Mouse (Mus musculus): ENCODE results near the gene Saa3. TPM values are rescaled to one million over a fixed set of nuclear protein-coding genes. Genes with fewer than 3 reads are reported as not detected.
"Not testable (repeated sequence)": the region's sequence is repeated elsewhere in the genome, so short reads cannot be mapped to it uniquely, and the experiment has no call there.

The Saa3 gene
- total RNA-seq (2021), result not detected
- long read RNA-seq, experiment 1, result 0 reads
- long read RNA-seq, experiment 2, result 0 reads

DNA sequence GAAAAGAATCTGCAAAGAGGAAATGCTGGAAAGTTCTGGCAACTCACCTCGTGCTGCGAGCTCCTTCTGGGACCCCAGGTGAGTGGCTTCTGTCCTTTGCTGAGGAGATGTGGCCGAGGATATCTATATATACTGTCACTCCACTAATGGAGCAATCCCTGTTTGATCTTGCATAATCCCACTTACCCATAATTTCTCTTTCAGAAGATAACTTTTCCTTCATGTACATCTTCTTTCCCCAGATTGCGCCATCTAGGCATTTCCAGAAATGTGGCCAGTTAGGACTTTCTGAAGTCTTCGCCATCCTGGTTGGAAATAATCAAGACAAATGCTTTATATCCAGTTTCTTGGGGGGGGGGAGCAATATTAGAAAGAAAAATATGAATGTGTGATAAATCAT, at the start of gene Saa3:
Gene Saa3 (minus strand): TSS at position 101 of the 400 bp plus-strand sequence.
- DNase-seq, result no peak

DNA sequence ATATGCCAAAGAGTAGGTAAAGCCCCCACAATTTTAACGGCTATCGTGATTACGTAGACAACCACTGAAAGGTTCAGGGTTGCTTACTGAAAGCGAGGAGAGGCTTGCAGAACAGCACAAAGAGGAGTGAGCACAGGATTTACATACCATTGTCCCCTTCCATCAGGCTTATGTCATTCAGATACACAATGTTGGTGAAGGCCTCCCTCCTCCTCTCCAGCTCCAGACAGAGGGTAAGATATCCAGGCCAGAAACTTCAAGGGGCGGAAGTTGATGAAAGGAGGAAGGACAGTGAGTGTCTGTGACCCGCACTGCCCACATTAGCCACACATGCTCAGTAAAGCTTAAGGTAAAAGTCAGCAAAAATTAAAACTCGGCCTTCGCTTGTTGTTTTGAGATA, 49.2 kb upstream of the Saa3 start:
- DNase-seq, result no peak

DNA sequence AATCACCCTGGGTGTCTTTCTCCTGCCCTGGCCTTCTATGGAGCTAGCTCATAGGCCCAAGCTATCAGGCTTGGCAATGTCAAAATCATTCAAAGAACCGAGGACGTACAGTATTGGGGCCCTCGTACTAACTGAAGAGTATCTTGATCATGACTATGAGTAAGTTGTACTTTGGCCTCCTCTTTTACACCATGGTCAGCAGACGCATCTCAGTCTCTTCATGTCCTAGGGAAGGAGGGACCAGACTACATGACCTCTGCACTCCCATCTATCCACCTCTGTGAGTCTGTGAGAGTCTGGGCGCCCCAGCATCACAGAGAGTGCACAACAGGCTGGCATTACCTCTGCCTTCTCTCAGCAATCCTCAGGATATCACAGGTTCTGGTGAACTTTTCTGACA, 47.1 kb upstream of the Saa3 start:
- DNase-seq, result no peak

DNA sequence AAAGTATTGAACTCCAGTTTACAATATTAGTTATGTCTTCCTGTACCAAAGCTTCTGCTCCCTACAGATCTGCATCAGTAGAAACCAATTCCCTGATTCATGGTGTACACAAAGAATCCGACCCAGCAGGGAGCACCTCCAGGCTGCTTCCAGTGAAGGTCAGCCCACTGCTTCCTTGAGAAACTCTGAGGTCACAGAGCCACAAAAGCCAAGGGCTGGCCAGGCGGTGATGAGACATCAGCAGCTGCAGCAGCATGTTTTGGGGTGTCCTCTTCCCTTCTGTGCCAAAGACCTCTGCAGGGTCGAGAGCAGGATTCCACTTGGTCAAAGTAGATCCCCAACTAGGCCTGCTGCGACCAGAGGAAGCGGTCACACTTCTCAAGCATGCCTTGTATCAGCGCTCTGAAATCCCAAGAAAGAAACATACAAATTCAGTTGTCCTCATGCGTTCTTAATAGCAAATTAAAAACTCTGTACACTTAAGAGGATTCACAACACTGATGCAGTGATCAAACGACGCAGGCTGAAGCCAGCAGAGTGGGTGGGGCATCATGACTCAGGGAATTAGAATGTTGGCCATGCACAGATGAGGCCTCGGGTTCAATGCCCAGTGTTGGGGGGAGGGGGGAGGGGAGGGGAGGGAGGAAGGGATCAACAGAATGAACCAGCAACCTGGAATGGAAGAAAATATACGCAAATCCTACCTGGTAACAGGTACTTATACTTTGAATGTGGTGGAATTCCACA, 45.7 kb upstream of the Saa3 start:
- DNase-seq, result no peak

DNA sequence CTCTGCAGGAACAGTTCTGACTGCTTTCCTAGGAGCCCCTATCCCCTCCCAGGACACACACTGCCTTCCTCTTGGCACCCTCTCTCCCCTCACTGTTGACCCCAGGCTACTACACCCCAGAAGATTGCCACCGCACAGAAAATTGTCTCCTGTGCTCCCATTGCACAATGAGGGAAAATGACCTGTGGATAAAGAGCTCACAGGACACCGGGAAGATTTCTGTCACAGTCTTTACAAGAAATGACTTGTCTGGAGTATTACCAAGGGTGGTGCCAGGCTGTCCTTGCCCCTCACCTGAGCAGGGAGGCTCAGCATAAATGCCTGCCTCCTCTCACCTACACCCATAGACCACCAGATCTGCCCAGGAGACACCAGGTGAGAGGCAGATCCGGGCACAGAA, 36.0 kb upstream of the Saa3 start, which contains the start of gene Saa2:
Gene Saa2 (plus strand): TSS at position 301 of the 400 bp plus-strand sequence.
- no peak for DNase-seq

DNA sequence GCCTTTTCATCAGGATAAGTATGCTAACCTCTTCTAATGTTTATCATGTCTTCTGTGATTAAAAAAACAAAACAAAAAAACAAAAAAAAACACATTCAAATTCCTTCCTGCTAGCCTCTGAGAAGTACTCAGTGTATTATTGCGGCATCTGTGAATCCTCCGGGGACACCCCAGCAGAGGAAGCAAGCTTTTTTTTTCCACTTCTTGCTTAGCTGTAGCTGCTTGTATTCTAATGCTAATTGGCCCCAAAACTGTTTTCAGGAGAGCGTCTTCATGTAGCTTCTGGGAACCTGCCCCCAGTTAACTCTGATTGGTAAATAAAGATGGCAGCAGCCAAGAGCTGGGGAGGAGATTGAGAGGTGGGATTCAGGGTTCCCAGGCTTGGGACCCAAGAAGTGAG, 33.0 kb upstream of the Saa3 start:
- DNase-seq, result no peak

DNA sequence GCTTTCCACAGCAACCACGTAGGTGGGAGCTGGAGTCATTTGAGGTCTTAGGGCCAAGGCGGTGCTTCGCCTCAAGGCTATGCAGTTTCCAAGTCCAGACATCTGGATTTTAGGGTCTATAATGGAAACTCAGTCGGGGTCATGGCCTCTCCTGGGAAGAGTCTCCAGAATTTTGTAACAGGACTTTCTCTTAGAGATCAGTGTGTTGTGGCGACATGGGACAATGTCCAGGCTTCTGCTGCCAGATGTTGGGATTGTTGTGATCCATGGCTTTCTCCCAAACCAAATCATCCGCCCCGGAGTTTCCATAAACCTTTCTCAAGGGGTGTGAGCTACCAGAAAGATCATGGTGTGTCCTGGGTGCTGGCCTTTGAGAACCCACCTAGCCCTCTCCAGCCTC, 30.9 kb upstream of the Saa3 start:
- no peak for DNase-seq

DNA sequence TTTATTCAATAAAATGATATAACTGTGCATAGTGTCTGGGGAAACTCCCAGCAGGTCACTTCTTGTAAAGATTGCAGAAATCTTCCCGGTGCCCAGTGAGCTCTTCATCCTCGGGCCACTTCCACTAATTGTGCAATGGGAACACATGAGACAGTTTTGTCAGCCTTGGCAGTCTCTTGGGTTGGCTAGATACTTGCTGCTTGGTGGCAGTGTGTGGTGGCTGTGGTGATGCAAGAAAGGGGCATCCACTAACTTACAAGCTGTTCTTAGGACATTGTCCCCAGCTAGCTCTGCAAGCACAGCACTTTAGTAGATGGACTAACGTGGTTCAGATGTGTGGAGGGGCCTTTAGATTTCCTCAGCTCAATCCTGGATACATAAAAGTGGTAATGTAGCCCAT, 30.3 kb upstream of the Saa3 start:
- no peak for DNase-seq

DNA sequence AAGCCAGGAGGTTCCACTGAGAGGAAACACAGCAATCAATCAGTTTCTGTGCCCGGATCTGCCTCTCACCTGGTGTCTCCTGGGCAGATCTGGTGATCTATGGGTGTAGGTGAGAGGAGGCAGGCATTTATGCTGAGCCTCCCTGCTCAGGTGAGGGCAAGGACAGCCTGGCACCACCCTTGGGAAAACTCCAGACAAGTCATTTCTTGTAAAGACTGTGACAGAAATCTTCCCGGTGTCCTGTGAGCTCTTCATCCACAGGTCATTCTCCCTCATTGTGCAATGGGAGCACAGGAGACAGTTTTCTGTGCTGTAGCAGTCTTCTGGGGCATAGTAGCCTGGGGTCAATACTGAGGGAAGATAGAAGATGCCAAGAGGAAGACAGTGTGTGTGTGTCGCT, 27.4 kb upstream of the Saa3 start, which contains the start of gene Saa1:
Gene Saa1 (minus strand): TSS at position 101 of the 400 bp plus-strand sequence.
- DNase-seq, result not testable (repeated sequence)

DNA sequence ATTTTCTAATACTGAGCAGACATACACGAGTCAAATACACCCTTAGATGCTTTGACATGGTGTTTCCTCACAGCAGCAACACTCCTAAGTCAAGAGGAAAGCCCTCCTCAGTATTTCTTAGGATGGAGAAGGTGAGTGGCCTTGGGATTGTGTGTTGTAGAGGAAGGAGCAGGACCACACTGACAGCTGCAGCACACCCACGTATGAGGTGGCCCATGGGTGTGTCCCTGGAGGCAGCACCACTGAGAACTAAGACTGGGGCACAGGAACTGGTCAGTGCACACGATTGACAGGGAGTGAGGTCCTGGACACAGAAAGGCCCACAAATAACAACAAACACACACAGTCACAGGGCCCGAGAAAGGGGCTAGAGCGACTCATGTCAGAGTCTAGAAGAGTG, 24.5 kb upstream of the Saa3 start:
- not testable (repeated sequence) for DNase-seq

DNA sequence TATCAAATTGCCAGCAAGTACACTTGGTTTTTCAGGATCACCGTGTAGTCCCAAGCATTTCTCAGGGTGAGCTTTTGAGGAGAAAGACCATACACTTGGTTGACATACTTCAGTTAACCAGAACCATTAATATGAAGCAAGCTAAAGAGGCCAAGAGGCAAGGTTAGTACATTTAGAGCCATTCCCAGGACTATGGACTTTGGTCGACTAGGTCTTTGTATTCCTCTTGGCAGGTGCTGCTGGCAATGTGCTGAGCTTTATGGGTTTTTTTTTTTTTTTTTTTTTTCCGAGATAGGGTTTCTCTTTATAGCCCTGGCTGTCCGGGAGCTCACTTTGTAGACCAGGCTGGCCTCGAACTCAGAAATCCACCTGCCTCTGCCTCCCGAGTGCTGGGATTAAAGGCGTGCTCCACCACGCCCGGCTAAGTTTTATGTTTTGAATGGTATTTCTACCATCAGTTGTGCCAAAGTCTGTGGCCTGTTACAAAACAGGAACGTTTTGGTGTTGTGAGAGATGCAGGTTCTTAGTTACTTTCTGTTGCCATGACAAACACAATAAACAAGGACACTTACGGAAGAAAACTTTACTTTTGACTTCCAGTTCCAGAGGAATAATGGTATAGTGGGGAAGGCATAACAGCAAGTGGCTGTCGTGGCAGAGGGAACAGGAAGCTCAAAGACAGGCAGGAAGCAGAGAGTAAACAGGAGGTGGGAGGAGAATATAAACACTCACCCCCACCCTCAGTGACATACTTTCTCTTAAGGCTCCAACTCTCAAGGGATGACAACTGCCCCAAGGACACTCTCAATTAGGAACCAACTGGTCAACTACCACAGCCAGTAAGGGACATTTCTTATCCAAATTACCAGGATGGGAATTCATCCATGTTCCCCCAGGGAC, 23.3 kb upstream of the Saa3 start:
- no peak for DNase-seq

DNA sequence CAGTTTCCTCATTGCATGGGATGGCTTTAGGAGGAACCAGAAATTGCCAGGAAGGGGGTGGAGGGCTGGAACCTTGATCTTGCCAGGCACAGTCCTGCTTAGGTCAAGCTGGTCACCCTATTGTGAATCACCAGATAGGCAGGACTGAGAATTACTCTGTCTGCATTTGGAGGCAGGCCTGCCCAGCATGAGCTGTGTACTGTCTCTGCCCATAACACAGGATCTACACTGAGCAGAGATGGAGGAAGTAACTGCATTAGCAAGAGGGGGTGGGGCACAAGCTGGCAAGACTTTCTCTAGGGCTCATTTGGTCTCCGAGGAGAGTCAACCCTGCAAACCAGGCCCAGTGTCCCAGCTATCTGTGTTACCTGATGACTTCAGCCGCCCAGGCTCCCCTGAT, 19.5 kb upstream of the Saa3 start:
- no peak for DNase-seq

DNA sequence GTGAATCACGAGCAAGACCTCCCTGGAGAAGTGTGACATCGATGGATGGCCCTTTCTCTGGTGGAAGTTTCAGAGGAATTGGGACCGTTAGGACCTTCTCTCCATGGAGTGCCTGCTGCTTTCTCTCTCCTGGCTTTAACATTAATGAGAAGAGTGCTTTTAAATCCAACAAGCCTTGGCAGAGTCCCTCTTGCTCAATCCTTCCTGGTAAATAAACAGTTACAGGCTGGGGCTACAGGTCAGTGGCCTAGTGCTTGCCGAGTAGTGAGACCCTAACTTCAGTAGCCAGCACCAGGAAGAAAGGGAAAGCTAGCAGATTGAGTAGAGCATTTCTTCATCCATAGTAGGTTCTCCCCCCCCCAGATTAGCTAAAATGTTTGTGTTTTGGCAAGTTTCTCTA, 17.0 kb upstream of the Saa3 start, which contains the start of gene Saa4:
Gene Saa4 (minus strand): TSS at position 146 of the 400 bp plus-strand sequence.
- no peak for DNase-seq

DNA sequence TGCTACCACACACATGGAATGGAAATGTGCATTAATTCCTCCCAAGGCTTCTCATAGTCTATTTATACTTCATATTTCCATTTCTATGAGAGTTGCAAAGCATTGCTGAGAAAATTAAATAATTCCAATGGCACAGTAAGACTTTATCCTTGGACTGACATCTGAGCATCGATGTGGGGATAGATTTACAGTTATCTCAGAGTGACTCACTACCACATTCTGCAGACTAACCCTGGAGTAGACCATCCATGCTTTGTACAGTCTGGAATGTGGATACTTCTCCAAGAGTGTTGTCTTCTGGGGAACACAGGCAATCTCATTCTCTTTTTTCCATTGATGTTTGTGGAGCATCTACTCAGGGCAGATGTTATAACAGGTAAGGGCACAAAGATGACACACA, 12.1 kb upstream of the Saa3 start:
- no peak for DNase-seq

DNA sequence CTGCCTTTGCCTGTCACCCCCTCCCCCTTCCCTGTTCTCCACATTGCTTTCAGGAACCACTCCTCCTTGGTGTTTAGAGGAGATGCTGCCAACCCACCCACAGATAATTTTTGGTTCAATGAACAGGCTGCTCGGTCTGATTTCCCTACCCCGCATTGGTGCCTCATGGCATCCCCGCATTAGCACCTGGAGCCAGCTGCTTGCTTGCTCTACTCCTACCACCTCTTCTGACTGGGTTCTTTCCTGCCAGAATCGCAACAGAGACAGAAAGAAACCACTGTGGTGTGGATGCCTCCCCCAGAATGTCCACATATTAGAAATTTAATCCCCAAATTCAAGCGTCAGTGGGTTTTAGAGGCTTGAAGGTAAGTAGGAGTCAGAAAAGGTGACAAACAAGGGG, 8.9 kb upstream of the Saa3 start:
- no peak for DNase-seq

DNA sequence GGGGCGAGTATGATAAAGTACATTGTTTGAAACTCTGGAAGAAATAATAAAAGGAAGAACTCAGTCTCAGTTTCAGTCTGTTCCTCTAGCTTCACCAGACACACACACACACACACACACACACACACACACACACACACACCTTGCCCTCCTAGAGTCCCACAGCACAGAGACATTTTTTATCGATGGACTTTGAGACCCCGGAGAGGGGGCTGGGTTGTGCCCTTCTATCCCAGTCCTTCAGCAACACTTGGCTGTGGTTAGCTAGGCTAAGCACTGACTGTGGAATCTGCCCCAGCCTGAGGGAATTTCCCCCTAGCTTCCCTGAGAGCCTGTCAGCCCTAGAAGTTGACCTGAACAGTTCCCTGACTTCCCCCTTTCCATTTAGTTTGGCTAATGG, 8.3 kb upstream of the Saa3 start:
- no peak for DNase-seq

DNA sequence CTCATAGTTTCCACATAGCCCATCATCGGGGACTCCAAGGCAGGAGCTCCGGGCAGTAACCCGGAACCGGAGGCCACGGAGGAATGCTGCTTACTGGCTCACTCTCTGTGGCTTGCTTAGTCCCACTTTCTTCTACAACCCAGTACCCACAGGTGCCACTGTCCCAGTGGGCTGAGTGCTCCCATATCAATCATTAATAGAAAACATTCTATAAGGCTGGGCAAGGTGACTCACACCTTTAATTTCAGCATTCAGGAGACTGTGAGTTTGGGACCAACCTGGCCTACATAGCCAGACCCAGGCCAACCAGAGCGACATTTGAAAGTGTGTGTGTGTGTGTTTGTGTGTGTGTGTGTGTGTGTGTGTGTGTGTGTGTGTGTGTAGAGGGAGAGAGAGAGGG, 7.9 kb upstream of the Saa3 start:
- DNase-seq, result no peak

DNA sequence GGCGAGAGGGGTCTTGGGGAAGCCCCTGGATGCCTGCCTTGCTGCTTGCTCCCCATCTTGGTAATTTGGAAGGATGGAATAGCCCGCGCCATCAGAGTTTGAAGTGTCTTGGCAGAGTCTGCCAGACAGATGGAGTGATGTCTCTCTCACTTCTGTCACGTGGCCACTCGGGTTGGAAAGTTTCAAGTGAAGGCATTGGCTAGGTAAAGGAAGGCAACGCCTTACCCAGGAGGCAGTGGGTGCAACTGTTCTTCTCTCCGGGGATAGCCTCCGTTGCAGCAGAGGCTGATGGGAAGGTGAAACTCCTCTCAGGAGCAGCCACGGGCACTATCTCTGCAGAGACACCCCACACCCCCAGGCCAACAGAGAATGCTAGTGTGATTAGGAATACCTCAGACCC, 5.0 kb upstream of the Saa3 start:
- DNase-seq, result no peak

DNA sequence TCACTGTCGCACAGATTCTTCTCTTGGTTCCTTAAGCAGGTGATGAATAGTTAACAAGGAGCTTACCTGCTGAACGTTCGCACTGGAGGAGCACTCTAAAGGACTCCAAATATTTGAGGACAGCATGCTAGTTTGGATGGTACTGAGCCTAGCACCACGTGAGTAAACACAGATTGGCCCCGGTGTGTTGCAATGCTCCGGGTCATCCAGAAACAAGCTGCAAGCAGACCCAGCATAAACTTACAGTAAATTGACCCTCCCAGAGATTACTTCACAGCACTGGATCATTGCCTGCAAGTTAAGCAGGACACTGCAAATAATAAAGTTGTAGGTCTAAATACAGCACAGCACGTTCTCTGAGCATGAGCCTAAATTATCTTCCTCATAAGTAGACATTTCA, 4.0 kb upstream of the Saa3 start:
- DNase-seq, result no peak

DNA sequence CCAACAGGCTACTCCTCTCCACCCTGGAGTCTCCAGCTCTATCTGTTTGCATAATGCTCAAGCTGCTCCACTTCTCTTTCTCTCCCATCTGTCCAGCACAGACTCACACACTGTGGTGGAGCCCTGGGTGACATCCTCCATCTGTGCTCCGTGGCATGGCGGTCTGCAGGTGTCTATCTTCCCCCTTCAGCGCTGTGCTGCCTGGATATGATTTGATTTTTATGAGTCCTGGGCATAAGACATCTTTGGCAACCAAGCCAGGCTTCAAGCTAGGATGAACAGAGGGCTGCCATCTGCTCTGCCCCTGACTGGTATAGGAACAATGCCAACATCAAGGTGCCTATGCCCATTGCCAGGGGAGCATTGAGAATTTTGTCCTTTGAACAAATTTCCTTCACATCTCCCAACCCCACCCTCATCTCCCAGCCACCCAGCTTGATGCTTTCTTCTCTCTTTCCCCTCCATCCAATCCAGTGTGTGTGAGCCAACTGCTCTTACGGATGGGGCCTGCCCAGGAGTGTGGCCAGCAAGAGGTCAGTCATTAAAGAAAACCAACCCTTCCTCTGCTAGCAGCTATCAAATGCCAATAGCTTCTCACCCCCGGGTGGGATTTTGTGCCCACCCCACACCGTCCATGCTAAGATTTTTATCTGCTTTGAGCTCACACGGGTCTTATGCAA, 3.2 kb upstream of the Saa3 start:
- DNase-seq, result no peak

DNA sequence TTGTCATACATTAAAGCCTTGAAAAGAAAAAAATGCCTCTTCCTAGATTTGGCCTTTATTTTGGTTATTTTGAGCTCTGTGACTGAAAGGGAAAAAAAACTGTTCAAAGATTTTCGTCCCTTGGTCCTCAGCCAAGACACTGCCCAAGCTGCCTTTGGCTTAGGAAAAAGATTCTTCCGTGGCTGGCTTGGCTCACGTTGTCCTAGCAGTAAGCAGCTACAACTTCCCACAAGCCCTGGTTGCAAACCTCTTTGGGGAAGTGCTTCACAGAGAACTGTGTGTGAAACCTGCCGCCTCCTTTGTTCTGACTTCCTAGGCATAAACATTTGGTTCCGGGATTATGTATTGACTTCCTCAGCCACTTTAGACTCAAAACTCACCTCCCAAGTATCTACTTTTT, 1.4 kb upstream of the Saa3 start:
- DNase-seq, result no peak

DNA sequence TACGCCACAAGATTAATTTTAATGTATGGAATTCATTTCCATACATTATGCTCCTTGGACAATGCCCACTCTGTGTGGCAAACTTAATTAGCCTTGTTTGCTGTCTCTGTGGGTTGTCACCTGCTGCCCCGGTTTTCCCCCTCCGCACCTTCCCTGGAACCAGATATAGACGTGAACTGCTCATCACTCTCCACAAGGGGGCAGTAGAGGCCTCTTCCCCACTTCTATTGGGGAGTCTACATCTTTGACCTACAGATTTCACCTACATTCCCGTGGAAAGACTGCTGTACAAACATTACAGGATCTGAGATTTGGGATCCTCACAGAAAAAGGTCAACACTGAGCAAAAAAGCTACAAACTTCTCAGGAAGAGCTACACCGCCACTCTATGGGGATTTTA, 982 bp downstream of the Saa3 start:
- DNase-seq, result peak; percentile 57

DNA sequence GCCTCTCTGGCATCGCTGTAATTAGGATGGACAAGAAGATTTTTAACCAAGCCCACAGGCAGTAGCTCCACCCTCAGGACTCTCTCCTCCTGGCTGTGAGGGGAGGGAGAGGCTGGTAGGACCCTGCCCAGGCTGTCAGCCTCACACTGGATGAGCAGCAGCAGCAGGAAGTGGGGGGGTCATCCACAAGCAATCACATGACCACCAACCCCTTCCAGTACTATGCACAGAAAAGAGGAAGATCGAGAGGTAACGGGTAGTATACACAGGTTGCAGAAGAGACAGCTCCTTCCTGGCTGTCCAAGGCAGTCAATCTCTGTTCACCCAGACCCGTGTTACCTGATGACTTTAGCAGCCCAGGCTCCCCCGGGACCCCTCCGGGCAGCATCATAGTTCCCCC, 3.2 kb downstream of the Saa3 start:
- DNase-seq, result no peak

Data from gastrocnemius, postnatal 10 days (tissue).